Mouse (Mus musculus) embryonic fibroblast, embryonic 13.5 days (primary cell): Measurements from ENCODE around the gene Wscd1. TPM values are rescaled to one million over a fixed set of nuclear protein-coding genes. Genes with fewer than 3 reads are reported as not detected.
"Not testable (repeated sequence)": the region's sequence is repeated elsewhere in the genome, so short reads cannot be mapped to it uniquely, and the experiment has no call there.

ENCODE experiments used
- H3K27ac ChIP-seq: 2 replicates; pipeline ENCODE4 v1.5.1; 2012; ENCODE audit warnings: low read length, control low read depth, inconsistent platforms; ENCODE audit not compliant: insufficient read depth
- H3K4me1 ChIP-seq: 2 replicates; pipeline ENCODE4 v1.6.1; 2011; ENCODE audit warnings: low read length; ENCODE audit not compliant: control insufficient read depth, insufficient read depth
- H3K4me3 ChIP-seq: 2 replicates; pipeline ENCODE4 v1.5.1; 2011; ENCODE audit warnings: mild to moderate bottlenecking, control low read depth, low read length; ENCODE audit not compliant: insufficient read depth
- CTCF ChIP-seq: IDR thresholded peaks from 2 replicates; pipeline ENCODE4 v1.5.1; 2011; ENCODE audit warnings: mild to moderate bottlenecking, control low read depth, low read length, moderate library complexity, borderline replicate concordance; ENCODE audit not compliant: insufficient read depth
- POLR2A ChIP-seq: IDR thresholded peaks from 2 replicates; pipeline ENCODE4 v1.6.1; 2011; ENCODE audit warnings: low read depth, mild to moderate bottlenecking, control low read depth, low read length, moderate library complexity
- polyA plus RNA-seq: library from polyadenylated mRNA; stranded (reverse); fragments of >200 nt; gene quantifications from 2 replicates; pipeline ENCODE4 v1.2.4, GENCODE M21; 2011; ENCODE audit warnings: low read depth; ENCODE audit not compliant: missing spikeins, insufficient read length

The Wscd1 gene
- polyA plus RNA-seq, 1 experiment = 0.23 TPM

DNA sequence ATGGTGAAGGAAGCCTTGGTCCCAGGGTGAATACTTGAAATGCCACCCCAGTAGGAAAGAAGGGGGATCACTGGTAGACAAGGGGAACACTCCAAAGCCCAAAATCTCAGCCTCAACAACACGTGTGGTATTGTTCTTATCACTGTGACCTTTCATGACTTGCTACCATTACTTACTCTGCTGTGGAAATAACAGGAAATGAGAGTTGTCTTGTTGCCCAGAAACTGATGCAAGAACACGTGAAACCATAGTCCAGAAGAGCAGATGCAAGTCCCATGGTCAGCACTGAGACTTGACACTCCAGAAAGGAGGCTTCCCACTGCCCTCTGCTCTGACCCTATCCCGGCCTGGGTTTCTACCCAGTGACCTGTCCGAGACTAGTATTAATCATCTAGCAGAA lies 67.6 kb downstream of the Wscd1 start:
- Histone ChIP-seq H3K4me3 (no peak overlapping the region), H3K4me1 (no peaks in the 10 kb centered on the region), H3K27ac (no peak overlapping the region)
- TF ChIP-seq POLR2A (no peak), CTCF (no peak)

DNA sequence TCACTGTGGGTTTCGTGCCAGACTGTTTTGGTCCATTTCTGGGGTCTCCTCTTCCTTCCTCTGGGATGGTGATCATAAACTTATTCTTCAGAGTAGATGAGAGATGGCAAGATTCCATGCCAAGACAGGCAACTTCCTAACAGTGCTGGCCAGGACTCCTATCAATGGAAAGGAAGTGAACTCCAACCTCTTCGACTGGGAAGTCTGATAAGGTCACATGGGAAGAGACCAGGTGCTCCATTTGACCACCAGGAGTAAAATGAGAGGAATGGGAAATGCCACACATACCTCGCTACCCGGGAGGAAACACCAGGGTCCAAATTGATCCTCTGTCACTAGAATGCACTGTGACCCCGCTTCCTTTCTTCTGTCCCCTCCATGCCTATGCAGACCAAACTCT lies 68.4 kb downstream of the Wscd1 start:
- H3K27ac ChIP-seq = no peak overlapping the region
- no peaks in the 10 kb centered on the region for H3K4me1 ChIP-seq
- H3K4me3 ChIP-seq = no peak overlapping the region
- TF ChIP-seq CTCF (no peak), POLR2A (no peak)

DNA sequence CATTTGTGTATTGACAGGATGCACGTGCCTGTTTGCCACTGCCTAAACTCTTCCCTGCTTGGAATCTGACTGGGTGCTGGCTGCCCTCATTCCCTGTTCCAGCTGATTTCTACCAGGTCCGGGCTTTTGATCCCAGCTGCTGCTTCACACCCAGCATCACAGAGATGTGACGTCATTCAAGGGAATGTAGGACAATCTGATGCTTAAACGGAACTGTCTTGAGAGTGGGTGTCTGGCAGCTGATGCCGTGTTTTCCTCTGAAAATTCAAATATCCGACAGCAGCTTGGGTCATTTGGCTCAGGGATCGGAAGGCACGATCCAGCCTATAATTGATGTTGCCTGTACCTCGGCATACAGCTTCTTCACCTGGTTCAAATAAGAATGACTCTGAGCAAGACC lies 70.2 kb downstream of the Wscd1 start:
- no peak overlapping the region for H3K27ac ChIP-seq
- TF ChIP-seq CTCF (no peak), POLR2A (no peak)
- H3K4me1 ChIP-seq = no peaks in the 10 kb centered on the region
- H3K4me3 ChIP-seq = no peak overlapping the region

DNA sequence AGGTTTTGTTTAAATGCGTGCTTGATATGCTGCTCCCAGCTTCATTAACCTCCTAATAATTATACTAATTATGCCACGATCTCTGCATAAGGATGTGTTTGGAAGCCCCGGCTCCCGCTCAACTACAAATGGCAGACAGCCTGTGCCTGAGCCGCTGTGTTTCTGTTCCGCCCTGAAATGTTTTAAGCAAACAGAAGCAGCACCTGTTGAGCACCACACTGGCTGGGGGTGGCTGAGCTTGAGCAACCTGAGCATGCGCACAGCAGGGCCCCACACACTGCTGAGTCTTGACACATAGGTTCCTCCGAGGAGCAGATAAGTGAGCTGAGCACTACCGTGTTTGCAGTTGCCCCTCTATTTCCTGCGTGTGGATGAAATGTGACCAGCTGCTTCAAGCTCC lies 71.1 kb downstream of the Wscd1 start:
- Histone ChIP-seq H3K4me1 (no peaks in the 10 kb centered on the region), H3K4me3 (no peak overlapping the region), H3K27ac (no peak overlapping the region)
- TF ChIP-seq CTCF (no peak), POLR2A (no peak)

DNA sequence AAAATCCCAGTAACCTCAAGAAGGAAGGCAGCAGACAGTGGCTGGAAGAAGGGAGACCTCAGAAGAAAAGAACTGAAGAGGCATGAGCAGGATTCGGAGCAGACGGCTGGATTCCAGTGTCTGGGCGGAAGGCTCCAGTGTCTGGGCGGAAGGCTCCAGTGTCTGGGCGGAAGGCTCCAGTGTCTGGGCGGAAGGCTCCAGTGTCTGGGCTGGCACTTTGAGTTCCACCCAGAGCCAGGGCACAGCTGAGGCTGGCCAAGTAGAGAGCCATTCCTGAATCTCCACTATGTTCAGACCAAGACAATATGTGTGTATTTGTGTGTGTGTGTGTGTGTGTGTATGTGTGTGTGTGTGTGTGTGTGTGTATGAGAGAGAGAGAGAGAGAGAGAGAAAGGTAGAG lies 71.8 kb downstream of the Wscd1 start:
- H3K27ac ChIP-seq, H3K4me1 ChIP-seq, H3K4me3 ChIP-seq: not testable (repeated sequence)

DNA sequence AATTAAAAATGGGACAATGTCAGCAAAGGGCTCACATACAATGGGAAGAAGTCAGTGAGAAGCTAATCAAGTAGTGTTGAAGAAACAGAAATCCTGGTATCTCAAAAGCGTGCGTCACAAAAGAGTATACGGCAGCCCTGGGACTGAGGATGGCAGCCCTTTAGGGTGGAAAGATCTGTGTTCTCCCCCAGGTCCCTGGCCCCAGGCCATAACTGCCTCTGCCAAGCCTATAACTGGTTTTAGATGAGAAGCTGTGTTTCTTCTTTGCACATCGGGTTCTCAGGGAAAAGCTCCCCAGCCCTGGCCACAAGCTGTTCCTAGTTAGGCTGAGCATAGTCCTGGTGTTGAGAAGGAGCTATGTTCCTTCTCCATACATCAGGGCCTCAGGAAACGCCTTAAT lies 72.3 kb downstream of the Wscd1 start:
- Histone ChIP-seq H3K4me3 (no peak overlapping the region), H3K4me1 (no peaks in the 10 kb centered on the region), H3K27ac (no peak overlapping the region)
- TF ChIP-seq POLR2A (no peak), CTCF (no peak)

DNA sequence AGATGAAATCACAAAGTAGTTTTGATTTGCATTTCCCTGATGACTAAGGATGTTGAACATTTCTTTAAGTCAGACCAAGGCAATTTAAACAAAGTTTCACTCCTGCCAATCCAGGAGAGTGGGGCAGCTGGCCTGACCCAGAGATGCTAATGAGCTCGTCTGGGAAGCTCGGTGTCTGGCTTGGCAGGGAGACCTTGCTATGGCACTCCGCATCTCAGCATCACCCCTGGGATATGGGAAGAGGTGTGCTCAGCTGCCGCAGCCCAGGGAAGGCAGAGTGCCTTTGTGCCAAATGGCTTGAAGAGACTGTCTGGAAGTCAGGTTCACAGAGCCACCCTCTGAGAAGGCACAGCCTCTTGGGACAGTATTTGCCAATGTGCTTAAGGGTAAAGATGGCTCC lies 75.3 kb downstream of the Wscd1 start:
- TF ChIP-seq CTCF (no peak), POLR2A (no peak)

More for the DNA sequence above, 75.3 kb downstream of the Wscd1 start:
- Histone ChIP-seq H3K4me3 (no peak overlapping the region), H3K27ac (no peak overlapping the region), H3K4me1 (no peaks in the 10 kb centered on the region)
